Mouse (Mus musculus) midbrain, embryonic 12.5 days (tissue): ENCODE results near the gene Hoxc10. TPM values are rescaled to one million over a fixed set of nuclear protein-coding genes. Genes with fewer than 3 reads are reported as not detected.

Experiments
- ATAC-seq: fragments of 200-750 bp; cut with Nextera tagmentation; 2 replicates; pipeline ENCODE4 v1.8.0; 2017; ENCODE audit warnings: low read depth, moderate TSS enrichment, moderate library complexity; ENCODE audit not compliant: low FRiP score
- H3K27ac ChIP-seq: fragments of 300-500 bp; sonication (generic); replicated peaks from 2 replicates; pipeline ENCODE4 v1.5.1; 2016; ENCODE audit warnings: mild to moderate bottlenecking
- H3K27me3 ChIP-seq: fragments of 300-500 bp; sonication (generic); 2 replicates; pipeline ENCODE4 v1.6.1; 2016; ENCODE audit warnings: mild to moderate bottlenecking
- H3K36me3 ChIP-seq: fragments of 300-500 bp; sonication (generic); 2 replicates; pipeline ENCODE4 v1.6.1; 2016
- H3K4me1 ChIP-seq: fragments of 300-500 bp; sonication (generic); 2 replicates; pipeline ENCODE4 v1.6.1; 2016
- H3K4me2 ChIP-seq: fragments of 300-500 bp; sonication (generic); replicated peaks from 2 replicates; pipeline ENCODE4 v1.6.1; 2016; ENCODE audit warnings: mild to moderate bottlenecking, moderate library complexity
- H3K4me3 ChIP-seq: fragments of 300-500 bp; sonication (generic); 2 replicates; pipeline ENCODE4 v1.5.1; 2016; ENCODE audit warnings: mild to moderate bottlenecking
- H3K9ac ChIP-seq: fragments of 300-500 bp; sonication (generic); replicated peaks from 2 replicates; pipeline ENCODE4 v1.6.1; 2016; ENCODE audit warnings: mild to moderate bottlenecking, moderate library complexity
- H3K9me3 ChIP-seq: fragments of 300-500 bp; sonication (generic); 2 replicates; pipeline ENCODE4 v1.6.1; 2016; ENCODE audit warnings: mild to moderate bottlenecking
- whole genome bisulfite sequencing: fragments of 180-500 bp; shearing (Covaris S2); methylation state at CpG from one replicate; pipeline ENCODE4 v1.1.7; 2016; 5-methylcytosine and 5-hydroxymethylcytosine counted together
- microRNA counts: library from miRNA; unstranded; fragments of <30 nt; microRNA quantifications from one replicate; lab custom pipeline; 2017
- microRNA-seq: library from miRNA; unstranded; fragments of <30 nt; microRNA quantifications from one replicate; pipeline ENCODE4, GENCODE M21; 2017
- polyA plus RNA-seq: library from polyadenylated mRNA; unstranded; fragments of >200 nt; fragmentation: Nextera tagmentation; extraction: Ambion mirVana; gene quantifications from 2 replicates; pipeline ENCODE4 v1.2.1, GENCODE M21; 2016

Hoxc10 gene
- polyA plus RNA-seq, 1 experiment from 2014 or later, result not detected

GRCm38 (mm10) chr15:103014166-103015008 lies 47.8 kb downstream of the Hoxc10 start:
- WGBS, result under 1% methylated on average over 43 of the region's 57 CpGs
- Histone ChIP-seq H3K36me3 (no peaks in the 10 kb centered on the region), H3K9me3 (no peaks in the 10 kb centered on the region), H3K27ac (no peak overlapping the region), H3K4me2 (no peak overlapping the region), H3K9ac (no peak overlapping the region), H3K4me3 (peak overlapping the region; percentile 19; the same call in 1 of the 2 replicates), H3K4me1 (0 out of 2 replicates have a peak, but pooled peaks cover 2% of the 10 kb centered on the region), H3K27me3 (peaks cover 99% of the 10 kb centered on the region)
- peak; percentile 30; the same call in 1 of the 2 replicates for ATAC-seq

GRCm38 (mm10) chr15:103015009-103015399 lies 48.4 kb downstream of the Hoxc10 start:
- no peak overlapping the region for H3K9ac ChIP-seq
- H3K27me3 ChIP-seq, result peaks cover 99% of the 10 kb centered on the region
- no peaks in the 10 kb centered on the region for H3K36me3 ChIP-seq
- no peak overlapping the region for H3K27ac ChIP-seq
- no peak overlapping the region for H3K4me3 ChIP-seq
- no peak for ATAC-seq
- no peaks in the 10 kb centered on the region for H3K9me3 ChIP-seq
- no peak overlapping the region for H3K4me2 ChIP-seq
- 0 out of 2 replicates have a peak, but pooled peaks cover 2% of the 10 kb centered on the region for H3K4me1 ChIP-seq
- WGBS, result 2% methylated on average over 28 of the region's 28 CpGs

GRCm38 (mm10) chr15:103015406-103016166 lies 49.0 kb downstream of the Hoxc10 start:
- no peak overlapping the region for H3K4me3 ChIP-seq
- no peaks in the 10 kb centered on the region for H3K36me3 ChIP-seq
- 0 out of 2 replicates have a peak, but pooled peaks cover 2% of the 10 kb centered on the region for H3K4me1 ChIP-seq
- 1% methylated on average over 19 of the region's 19 CpGs for WGBS
- peaks cover 99% of the 10 kb centered on the region for H3K27me3 ChIP-seq
- no peak for ATAC-seq
- H3K9me3 ChIP-seq, result no peaks in the 10 kb centered on the region
- H3K9ac ChIP-seq, result no peak overlapping the region
- no peak overlapping the region for H3K27ac ChIP-seq
- H3K4me2 ChIP-seq, result no peak overlapping the region

- H3K9me3 ChIP-seq, result no peaks in the 10 kb centered on the region
- no peak within 1 kb of the TSS for H3K4me3 ChIP-seq
- 0 out of 2 replicates have a peak, but pooled peaks cover 2% of the 10 kb centered on the region for H3K4me1 ChIP-seq
- no peak within 1 kb of the TSS for H3K27ac ChIP-seq
- H3K27me3 ChIP-seq, result peaks cover 99% of the 10 kb centered on the region
- H3K36me3 ChIP-seq, result no peaks in the 10 kb centered on the region
- no peak within 1 kb of the TSS for H3K4me2 ChIP-seq
- no peak within 1 kb of the TSS for H3K9ac ChIP-seq
- no peak for ATAC-seq
- 3% methylated on average over 9 of the region's 9 CpGs for WGBS
Measured at GRCm38 (mm10) chr15:103018636-103019035, 52.0 kb downstream of the Hoxc10 start, which contains the start of gene Hoxc4. Gene Hoxc4 (plus strand): TSS chr15:103018934.

GRCm38 (mm10) chr15:103020899-103021418 lies 54.4 kb downstream of the Hoxc10 start:
- H3K27ac ChIP-seq, result no peak overlapping the region
- H3K4me3 ChIP-seq, result no peak overlapping the region
- H3K4me1 ChIP-seq, result no peaks in the 10 kb centered on the region
- under 1% methylated on average over 8 of the region's 8 CpGs for WGBS
- no peak overlapping the region for H3K9ac ChIP-seq
- peaks cover 98% of the 10 kb centered on the region for H3K27me3 ChIP-seq
- no peaks in the 10 kb centered on the region for H3K9me3 ChIP-seq
- no peak overlapping the region for H3K4me2 ChIP-seq
- ATAC-seq, result no peak
- no peaks in the 10 kb centered on the region for H3K36me3 ChIP-seq

MicroRNAs within 50 kb of the gene (microRNA counts, 519-probe panel; counts per million panel counts)
- microRNA mmu-miR-615-3p (lab: Ali Mortazavi, UCI), result not detected
- not detected for microRNA mmu-miR-615-5p (lab: Ali Mortazavi, UCI)

Small RNA genes within 50 kb of the gene (microRNA-seq; reads per million reads assigned to microRNA genes)
- gene Mir196a-2 (1.4 reads per million), gene Mir615 (12.3 reads per million, percentile 29 among the genes with 10 or more reads in this experiment)

Other genes with a start within 250 kb of the Hoxc10 start
- 41.4 and 42.4 TPM in 2 replicates for gene Calcoco1, start 244.6 kb upstream of the Hoxc10 start, polyA plus RNA-seq
- gene Hoxc13, start 45.7 kb upstream of the Hoxc10 start, polyA plus RNA-seq, result 0.23 and 0.24 TPM in 2 replicates
- not detected in 2 replicates for gene Hoxc12, start 30.0 kb upstream of the Hoxc10 start, polyA plus RNA-seq
- gene Hoxc11, start 12.4 kb upstream of the Hoxc10 start, polyA plus RNA-seq, result not detected in 2 replicates
- gene Hoxc5, start 647 bp downstream of the Hoxc10 start, polyA plus RNA-seq, result 0.26 TPM in 1 of 2 replicates, not detected in the other
- not detected in 2 replicates for gene Hoxc9, start 9.6 kb downstream of the Hoxc10 start, polyA plus RNA-seq
- gene Hoxc8, start 23.8 kb downstream of the Hoxc10 start, polyA plus RNA-seq, result not detected in 2 replicates
- gene Hoxc6, start 31.5 kb downstream of the Hoxc10 start, polyA plus RNA-seq, result not detected in 2 replicates
- 0.09 TPM in 1 of 2 replicates, not detected in the other for gene Hoxc4, start 52.1 kb downstream of the Hoxc10 start, polyA plus RNA-seq
- gene Smug1, start 200.3 kb downstream of the Hoxc10 start, polyA plus RNA-seq, result 27.5 and 28.9 TPM in 2 replicates